Mouse (Mus musculus): ENCODE results near the gene Cnbd2.

DNA sequence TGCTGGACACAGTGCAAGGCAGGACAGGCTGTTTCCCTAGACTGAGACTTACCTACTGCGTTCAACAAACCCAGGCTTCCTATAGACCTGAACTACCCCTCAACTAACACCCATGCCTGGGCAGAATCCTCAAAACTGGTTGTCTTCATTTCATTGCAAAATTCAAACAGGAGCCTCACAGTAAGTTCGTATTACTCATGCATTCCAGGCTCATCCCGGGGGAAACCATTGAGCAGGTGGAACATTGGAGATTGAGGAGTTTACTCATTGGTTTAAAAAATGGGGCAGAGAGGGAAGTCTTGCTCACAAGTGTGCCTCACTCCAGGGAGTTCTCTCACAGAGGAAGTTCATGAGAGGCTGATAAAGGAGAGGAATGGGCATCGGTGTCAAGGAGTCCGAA is 1.6 kb upstream of the Cnbd2 start:
- TF ChIP-seq CTCF (IDR thresholded peaks at IDR 0.05; ENCODE audit: extremely low read depth, insufficient read depth, insufficient read length, insufficient replicate concordance) (no peak), POLR2A (IDR thresholded peaks at IDR 0.05; ENCODE audit: low read depth, low read length) (no peak)

Data from spleen, adult 2 months (tissue).